Mouse (Mus musculus) urinary bladder, postnatal 14 days (tissue): ENCODE measurements around the gene Tbkbp1.

Experiments used
- DNase-seq: peaks from one replicate; pipeline ENCODE4 v3.0.0; 2021; ENCODE audit warnings: low spot score

The Tbkbp1 gene

DNA sequence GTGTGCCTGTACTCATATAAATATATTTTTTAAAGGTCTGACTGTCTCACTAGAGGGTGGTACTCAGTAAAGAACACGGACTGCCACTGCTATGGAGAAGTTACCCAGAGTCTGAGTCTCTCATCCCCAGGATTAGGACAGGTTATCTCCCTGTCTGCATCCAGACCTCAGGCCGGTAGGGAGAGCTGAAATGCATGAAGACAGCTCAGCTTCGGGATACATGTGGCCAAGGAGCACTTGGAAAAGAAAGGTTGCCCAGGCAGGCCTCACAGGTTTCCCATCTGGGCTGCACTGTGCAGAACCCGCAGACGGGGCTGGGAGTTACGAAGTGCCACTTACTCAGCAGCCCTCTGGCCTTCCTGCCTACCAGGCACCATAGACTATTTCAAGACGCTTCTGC is 5.7 kb upstream of the Tbkbp1 start:
- no peak for DNase-seq

DNA sequence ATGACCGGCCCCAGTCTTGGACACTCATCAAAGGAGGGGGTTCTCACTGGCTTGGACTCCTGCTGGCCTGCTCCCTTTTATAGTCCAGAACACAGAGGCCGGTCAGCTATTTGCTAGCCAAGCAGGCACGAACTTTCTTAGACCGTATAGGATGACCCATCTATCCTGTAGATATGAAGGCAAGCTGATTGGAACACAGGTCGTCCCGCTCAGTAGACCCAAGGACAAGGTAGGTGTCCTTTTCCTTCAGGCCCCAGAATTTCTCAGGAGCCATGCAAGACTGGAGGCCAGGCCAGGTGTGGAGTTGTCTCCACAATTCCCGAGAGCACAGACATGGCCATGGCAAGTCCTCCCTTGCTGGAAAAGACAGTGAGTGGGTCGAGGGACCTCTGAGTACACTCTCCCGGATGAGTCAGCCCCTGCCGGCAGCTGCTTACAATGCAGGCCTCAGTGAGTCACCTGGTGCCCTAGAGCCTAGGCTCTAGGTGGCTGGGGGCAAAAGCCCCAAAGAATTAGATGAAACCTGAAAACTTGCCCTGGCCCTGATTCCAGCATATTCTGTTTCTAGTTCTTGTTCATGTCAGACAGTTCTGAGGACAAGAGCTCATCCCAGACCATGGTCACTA is 1.5 kb upstream of the Tbkbp1 start:
- no peak for DNase-seq

DNA sequence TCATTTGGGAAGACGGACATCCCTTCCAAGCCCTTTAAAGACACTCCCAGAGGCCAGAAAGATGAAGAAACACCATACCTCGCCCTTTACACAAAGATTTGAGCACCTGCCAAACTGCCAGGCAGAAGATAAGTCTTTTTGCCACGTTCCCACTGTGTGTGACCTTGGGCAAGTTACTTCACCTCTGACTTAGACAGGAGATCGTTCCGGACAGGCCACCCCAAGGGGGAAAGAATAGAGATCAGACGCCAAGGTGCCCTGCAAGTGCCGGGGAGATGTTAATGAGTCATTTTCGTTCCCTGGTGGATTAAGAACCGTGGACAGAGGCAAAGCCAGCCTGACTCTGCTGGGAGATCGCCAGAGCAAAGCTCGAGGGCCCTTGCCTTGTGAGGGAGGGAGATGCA is 730 bp upstream of the Tbkbp1 start:
- peak; percentile 66 for DNase-seq

DNA sequence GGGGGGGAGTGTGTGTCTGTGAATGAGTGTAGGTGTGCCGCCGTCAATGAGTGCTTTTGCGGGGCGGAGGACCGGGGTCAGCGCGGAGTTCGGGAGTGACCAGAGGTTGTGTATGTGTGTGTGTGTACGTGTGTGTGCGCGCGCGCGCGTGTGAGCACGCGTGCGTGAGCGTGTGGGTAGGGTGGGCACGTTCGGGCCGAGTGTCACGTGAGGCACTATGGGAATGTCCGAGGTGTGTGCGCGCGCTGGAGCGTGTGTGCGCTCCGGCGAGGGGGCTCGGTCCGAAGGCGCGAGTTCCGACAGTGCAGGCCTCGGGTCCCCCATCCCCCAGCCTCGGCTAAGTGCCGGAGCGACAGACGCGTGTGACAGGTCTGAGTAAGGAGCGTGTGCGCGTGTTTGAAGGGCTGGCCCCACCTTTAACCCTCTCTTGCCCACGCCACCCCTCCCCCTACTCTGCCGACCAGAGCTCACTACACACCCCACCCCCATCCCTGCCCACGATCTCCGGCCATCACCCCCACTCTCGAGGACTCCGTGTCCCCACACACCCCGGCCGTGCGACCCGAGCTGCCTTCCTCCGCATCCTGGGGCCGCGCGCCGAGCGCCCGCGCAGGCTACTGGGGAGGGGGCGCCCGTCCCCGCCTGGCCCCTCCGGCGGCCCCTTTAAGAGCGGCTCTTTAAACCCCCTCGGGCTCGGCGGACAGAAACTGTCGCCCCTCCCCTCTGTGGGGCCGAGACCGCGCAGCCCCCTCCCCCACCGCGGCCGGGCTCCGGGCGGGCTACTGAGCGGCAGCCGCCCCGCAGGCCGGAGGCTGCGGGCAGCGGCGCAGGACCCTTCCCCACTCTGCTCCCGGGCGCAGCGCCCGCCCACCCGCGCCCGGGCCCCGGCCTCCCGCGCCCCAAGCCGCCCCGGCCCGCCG is 624 bp downstream of the Tbkbp1 start:
- peak; percentile 45 for DNase-seq

DNA sequence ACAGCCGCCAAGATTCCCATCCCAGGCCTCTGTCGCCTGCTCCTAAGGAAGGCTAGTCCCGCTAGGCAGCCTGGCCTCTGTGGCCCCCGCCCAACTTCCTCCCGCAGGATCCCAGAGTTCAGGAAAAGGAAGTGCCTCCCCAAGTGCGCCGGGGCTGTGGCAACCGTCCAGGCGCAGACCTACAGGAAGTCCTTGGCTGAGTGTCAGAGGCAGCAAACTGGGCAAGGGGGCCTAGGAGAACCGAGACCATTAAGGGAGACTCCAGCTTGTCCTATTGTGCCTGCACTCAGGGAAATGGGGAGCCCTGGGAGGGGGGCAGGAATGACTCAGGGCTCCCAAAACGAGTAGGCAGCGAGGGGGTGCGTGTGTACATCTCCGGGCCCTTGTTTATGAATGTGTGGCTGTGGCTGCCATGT is 1.3 kb downstream of the Tbkbp1 start:
- peak; percentile 72 for DNase-seq

DNA sequence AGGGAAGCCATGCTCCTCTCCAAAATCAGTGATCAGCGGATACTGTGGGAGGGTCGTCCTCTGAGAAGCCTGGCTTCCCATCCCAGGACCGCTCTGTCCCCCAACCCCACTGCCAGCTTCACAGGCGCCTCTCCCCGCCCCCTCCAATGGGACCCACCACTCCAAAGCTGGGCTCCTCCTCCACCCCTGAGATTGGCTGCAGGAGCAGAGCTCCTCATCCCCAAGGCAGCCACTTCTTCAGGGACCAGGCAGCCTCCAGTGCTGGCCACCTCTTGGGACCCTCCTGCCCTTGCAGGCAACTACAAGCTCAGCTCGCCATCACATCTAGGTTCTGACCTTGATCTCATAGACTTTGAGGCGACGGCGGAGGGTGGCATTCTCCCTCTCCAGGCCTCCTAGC is 2.3 kb downstream of the Tbkbp1 start:
- DNase-seq = no peak

DNA sequence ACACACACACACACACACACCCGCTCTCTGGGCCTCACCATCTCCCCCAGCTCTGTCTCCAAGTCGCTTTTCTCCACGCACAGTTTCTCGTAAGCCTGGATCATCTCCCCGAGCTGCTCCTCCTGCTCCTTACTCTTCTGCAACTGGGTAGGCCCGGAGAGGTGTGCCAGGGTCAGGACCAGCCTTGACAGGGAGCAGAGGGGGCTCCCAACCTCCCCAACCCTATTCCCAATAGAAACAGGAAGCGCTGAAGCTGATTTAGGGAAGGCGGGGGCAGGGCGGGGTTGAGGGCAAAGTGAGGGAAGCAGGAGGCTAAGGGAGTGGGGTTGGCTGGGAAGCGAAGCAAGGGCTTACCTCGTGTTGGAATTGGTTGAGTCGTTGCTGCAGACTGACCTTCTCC is 2.7 kb downstream of the Tbkbp1 start:
- DNase-seq = no peak

DNA sequence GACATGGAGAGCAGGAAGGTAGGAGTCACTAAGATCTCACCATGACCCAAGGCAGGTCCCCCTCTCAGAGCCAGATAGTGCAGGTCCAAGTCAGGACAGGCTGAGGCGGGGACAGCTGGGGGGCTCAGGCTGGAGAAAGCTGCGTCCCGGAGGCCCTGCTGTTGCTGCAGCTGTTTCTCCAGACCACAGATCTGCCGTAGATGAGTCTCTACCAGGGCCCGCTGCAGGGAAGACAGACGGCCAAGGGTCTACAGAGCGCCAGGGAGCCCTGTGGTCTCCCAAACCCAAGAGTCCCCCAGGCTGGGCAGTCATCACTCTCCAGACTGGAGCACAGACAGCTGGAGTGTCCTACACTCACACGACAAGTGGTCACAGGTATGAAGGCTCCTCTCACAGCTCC is 4.0 kb downstream of the Tbkbp1 start:
- no peak for DNase-seq

DNA sequence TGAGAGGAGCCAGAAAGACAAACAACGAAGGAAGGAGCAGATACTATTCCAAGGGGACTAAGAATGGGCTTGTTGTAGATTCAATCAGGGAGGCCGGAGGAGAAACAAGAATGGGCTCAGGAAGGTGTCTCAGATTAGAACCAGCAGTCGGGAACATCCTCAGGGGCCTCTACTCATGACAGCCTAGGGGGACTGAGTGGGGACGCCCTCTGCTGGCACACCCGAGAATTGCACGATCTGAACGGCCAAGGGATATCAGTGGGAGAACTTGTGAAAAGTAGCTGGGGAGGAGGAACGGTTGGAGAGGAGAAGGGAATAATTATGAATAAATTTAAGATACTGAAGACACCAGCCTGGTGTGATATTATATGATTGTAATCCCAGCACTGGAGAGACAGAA is 4.6 kb downstream of the Tbkbp1 start:
- DNase-seq = peak; percentile 68

DNA sequence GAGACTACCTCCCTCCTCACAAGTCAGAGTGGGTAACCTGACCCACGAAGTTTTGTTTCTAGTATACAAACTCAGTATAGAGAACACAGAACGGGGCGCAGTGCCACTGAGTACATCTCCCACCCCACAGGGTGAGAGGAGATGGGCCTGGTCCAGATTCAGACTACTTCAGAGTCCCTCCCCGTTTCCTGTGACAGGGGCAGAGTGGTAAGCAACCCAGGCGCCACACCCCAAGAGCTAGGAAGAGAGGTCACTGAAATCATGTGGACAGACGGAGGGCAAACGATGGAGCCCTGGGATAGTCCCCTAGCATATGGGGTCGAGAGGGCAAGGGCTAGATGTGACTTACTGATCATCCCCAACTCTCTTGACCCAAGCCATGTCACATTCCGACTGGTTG is 5.3 kb downstream of the Tbkbp1 start:
- no peak for DNase-seq

DNA sequence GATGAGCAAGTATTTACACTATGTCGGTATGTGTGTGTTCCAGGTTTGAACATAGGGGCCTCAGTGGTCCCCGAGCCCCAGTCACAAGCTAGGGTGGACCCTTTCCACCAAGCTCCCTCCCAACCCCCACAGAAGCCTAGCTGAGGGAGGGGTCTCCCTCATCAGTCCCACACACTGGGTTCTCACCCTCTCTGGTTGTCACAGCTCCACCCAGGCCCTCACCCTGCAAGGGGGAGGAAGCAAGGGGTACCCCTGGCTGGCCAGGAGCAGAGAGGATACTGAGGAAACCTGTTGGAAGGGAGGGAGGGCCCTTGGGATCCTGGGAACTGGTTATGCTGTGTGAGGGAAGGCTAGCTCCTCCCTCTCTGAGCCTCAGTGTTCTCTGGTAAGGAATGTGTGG is 6.0 kb downstream of the Tbkbp1 start:
- DNase-seq = no peak

DNA sequence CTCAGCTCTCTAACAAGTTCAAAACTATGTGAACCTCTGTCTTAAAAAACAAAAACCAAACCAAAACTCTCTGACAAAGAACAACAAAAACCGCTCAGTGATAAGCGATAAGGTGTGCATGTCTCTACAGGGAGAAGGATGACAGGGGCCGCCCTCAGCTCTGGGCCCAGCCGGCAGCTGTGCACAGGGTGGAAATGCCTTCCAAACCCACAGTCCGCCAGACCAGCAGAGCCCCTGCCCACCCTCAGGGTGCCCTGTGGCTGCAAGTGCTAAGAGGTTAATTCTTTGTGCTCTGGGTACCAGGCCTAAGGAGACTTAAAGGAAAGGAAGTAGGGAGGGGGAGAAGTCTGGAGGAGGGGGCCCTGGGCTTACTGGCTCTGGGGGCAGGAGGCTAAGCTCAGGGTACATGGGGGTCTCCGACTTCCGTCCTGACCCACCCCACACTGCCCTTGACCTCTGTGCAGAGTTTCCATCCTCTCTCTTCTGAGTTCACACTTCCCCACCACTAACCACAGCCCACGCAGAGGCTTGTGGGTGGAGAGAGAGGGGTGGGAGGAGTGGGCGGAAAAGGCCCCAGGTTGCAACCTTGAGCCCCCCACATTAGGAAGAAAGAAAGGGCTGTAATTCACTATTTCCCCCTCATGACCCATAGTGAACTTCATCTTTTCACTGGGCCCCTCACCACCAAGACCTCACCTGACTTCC is 7.9 kb downstream of the Tbkbp1 start:
- no peak for DNase-seq

DNA sequence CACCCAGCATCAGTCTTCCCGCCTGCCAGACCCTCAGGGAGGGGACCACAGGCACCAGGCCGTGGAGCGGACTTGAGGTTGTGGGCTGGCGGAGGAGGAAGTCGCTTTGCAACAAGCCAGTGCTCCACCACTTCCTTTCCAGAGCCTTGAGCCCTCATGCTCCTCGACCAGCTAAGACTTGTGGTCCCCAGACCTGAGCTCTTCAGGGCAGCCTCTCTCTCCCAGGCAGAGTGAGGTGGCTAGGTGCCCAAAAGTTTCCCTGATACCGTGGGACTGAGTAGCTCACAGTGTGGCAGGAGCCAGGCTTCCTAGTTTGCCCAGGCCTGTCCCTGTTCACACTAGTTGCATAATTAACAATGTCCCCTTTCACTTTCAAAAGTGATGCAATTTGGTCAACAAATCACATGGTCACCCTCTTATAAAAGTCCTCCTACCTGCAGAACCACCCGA is 9.1 kb downstream of the Tbkbp1 start:
- peak; percentile 62 for DNase-seq

DNA sequence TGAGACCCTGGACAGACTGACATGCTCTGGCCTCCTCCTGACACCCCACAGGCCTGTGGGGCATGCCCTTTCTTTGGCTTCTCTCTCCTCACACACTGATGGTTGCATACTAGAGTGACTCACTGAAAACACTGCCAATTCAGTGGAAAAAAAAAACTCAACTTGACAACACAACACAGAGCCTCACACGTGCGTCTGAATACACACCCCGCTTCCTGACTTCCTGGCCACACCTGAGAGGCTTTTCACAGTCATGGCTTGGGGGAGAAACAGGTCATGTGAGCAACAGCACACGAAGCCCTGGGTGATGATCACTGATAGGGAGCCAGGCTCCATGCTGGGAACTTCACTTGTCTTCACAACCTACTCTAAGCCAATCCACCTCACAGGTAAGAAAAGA is 10.5 kb downstream of the Tbkbp1 start:
- DNase-seq = no peak

DNA sequence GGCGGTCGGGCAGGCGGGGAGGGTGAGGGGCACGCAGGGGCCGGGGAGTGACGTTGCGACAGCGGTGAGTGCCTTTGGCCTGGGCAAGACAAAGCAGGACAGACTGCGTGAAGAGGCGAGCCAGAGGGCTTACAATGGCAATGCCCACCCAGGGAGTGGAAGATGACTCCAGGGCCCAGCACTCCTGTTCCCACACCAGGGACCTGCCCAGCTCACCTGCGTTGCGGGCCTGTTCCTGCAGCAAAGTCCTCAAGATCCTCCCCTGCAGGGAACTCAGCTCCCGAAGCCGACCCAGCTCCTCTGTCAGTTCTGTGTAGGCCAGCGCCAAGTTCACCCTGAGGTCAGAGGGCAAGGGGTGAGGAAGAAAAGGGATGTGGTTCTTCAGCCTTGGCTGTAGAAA is 12.0 kb downstream of the Tbkbp1 start:
- DNase-seq = no peak

DNA sequence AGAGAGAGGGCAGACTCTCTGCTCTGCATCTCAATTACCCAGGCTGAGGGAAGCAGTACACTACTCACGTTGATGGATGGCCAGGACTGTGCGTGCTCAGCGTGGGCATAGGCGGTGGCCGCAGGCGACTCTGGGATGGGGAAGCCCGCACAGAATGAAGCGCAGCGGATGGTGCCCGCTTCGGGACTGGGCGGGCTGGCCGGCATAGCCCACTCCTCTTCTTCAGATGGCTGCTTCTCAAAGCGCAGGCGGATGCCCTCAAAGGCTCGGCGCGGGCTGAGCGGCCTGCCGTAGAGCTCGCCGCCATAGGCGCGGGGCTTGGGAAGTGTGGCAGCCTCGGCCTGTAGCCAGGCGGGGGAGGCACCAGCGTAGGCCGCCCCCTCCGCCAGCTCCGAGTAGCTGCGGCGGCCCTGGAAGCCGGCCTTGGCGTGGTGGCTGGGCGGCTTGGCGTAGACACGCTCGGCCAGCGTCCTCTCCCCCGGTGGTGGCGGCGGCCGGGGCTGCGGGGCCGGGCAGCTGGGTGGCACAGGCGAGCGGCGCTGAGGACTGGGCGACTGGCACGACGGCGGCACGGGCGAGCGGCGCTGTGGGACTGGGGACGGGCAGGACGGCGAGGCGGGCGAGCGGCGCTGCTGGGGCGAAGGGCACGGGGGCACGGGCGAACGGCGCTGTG is 12.6 kb downstream of the Tbkbp1 start:
- no peak for DNase-seq

DNA sequence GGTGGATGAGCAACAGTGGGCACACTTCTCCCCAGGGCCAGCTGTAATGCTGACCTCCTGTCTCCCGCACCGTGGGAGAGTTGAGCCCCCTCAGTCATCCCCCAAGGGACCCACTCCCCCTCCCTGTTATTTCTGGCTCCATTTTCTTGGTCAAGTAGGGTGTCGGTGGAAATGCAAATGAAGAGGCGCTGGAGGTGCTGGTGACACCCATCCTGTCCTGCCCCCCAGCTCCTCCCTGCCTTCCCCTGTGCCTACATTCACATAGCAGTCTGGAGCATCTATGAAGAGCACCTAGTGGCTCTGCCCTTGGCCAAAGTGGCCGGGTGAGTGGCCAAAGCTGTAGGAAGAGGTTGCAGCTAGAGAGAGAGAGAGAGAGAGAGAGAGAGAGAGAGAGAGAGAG is 18.0 kb downstream of the Tbkbp1 start:
- DNase-seq = no peak

DNA sequence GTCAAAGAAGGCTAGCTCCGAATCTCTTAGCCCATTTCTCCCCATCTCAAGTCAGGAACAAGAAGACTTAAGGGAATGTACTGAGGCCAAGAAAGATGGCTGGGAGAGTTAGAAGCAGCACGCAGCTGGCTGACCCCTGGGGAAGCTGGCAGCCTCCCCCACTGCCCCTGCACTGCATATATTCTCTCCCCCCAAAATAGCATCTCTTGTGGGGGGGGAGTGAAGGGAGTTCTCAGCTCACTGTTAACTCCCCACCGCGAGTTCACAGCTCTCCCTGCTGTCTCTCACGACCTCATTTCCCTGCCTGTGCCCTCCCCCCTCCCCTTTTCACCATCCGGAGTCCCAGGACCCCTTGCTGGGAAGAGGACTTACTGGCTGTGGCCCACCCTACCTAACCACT is 19.1 kb downstream of the Tbkbp1 start:
- DNase-seq = no peak

DNA sequence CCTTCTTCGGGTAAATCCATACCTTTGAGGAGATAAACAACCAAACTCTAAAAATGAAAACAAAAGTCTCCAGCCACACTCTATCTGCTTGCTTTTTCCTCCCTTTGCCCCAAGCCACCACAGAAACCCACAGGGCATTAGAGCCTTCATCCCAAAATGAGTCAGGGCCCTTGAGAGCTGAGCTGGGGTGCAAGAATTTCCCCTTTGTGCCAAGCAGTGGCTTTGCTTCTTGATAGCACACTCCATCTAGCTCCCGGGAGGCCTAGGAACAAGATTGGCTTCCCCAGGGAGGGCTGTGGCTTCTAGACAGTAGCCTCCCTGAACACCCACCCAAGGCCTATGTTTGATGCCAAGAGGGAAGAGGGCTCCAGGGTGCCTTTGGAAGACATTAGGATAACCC is 19.6 kb downstream of the Tbkbp1 start:
- no peak for DNase-seq

DNA sequence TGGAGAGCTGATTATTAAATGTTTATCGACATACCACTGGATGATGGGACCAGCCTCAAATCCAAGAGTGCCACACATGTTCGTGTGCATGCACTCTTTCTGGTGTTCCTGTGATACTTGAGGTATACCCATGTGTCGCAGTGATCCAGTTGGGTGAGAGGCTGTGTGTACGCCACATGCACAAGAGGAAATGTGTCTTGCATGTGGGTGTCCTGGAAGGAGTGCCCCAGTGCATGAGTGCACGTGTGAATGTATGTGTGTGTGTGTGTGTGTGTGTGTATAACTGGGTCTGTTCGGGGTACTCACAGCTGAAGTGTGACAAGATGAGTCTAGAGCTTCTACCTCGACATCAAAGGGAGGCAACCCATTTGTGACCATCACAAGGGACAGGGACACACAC is 21.0 kb downstream of the Tbkbp1 start:
- no peak for DNase-seq

DNA sequence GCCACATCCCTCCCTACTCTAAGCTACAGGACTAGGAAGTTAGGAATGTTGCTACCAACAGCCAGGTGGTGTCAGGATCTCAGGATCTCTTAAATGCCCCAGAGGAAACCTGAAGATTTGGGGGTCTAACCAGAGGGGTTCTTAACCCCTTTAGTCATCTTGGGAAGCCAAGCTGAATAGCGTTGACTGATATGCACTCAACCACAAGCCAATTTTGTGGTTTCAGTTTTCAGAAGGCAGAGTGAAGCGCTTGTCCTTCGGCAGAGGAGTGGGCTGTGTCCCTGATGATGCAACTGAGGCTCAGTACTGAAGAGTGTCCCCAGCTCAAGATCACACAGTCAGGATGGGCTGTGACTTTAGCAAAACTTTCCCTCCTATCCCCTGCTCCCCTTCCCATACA is 22.3 kb downstream of the Tbkbp1 start:
- DNase-seq = no peak

DNA sequence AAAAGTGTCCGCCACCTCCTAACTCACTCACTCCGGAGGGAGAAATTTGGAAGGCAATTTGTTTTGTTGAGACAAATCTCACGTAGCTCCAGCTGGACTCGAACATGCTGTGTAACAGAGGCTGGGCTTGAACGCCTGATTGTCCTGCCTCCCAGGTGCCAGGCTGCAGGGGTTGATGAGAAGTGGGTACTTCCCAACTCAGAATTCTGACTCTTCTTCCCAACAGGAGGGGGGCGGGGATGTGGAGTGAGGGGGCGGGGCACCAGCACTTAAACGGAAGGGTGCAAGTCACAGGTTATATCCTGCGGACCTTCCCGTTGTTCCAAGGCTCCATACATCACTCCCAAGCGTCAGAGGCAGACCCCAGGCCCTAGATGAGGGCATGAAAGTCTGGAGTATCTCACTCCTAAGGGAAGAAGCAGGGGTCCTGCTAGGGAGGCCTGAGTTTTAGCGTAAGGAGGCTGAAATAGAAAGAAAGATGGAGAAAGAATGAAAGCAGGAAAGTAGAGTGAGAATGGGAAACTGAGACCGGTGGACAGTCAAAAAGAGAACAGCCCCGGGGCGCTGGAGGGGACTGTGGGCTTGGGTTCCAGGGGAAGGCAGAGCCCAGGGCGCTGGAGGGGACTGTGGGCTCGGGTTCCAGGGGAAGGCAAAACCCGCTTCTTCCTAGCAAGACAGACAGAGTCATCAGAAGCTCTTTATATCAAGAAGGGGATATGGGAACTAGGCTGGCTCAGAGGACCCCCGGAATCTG is 23.6 kb downstream of the Tbkbp1 start:
- no peak for DNase-seq
